Mouse (Mus musculus) spleen, adult 2 months (tissue): ENCODE measurements around the gene Scn8a.

Experiments
- CTCF ChIP-seq: fragments of 200-500 bp; IDR thresholded peaks from 2 replicates; pipeline ENCODE4 v1.5.1; 2011; ENCODE audit warnings: mild to moderate bottlenecking, inconsistent platforms; ENCODE audit not compliant: insufficient read depth, insufficient read length, insufficient replicate concordance; ENCODE audit errors: extremely low read depth
- POLR2A ChIP-seq: fragments of 200-500 bp; IDR thresholded peaks from 2 replicates; pipeline ENCODE4 v1.6.1; 2011; ENCODE audit warnings: low read depth, low read length, inconsistent platforms

DNA sequence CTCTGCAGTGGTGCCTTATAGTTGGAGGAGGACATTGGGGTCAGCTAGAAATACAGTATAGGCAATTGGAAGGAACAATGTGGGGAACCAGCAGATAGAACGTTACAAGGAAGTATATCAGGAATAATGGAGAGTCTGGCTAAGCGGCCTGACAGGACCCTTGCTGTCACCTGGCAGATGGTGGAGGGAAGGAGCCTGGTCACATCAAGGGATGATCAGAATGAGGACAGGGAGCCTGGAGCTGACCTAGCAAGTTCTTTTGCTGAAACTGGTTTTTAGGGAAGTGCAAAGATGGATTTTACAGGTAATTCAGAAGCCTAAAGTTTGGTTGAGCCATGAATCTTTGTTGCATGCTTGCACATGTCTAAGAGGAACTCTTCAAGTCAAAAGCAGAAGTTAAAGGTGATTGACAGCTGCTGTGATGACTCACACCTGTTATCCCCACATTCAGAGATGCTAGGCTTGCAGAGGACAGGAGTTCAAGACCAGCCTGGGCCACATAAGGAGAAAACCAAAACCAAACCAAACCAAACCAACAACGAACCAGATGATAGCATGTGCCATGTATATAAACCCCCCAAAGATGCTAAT, 43.1 kb downstream of the Scn8a start:
- TF ChIP-seq POLR2A = no peak
- no peak for TF ChIP-seq CTCF
